Mouse (Mus musculus): ENCODE measurements around the gene Reln. TPM values are rescaled to one million over a fixed set of nuclear protein-coding genes. Genes with fewer than 3 reads are reported as not detected.

Gene Reln
- under 1 TPM; 0.18 to 0.75 TPM for total RNA-seq (2023)

DNA sequence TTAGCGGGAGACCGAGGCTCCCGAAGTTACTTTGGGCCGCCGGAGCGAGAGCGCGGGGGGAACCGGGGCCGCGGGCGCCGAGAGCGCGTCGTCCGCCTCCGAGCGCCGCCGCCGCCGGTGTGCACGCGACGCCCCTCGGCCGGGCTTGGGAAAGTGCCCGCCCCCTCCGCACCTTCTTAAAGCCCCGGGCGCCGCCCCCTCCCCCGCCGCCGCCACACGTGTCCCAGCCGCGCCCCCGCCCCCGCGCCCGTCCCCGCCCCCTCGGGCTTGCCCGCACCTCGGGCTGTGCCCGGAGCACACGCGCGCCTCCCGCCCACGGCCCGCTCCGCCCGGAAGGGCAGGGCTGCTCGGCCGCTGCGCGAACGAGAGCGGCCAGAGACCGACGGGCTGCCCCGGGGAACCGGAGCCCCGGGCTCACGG lies at the start of gene Reln:
TSS of gene Reln (minus strand) at position 147 of the 420 bp plus-strand sequence.

DNA sequence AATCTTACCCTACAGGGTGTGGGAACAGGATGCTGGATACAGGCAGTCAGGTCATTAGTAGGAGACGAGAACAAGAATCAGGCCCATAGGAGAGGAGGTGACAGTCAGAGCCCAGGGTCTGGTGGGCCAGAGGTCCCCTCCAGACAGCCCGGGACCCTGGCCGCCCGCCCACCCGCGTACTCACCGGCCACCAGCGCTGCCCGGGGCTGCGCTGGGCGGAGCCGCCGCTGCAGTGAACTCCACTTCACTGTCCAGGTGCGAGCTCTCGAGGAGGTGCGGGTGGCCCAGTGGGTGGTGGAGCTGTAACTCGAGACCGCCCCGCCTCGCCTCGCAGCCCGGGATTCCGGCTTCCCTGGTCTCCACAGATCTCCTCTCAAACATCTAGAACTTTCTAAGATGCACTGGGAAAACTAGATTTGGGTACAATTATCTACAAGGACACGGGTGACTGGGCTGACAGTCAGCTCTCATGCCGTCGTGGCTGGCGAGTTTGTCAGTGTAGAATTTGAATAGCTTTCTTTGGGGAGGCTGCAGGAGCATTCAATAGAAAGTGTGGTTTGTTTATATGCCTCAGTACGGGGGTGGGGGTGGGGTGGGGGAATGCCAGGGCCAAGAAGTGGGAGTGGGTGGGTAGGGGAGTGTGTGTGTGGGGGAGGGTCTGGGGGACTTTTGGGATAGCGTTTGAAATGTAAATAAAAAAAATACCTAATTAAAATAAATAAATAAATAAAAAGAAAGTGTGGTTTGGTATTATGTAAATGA lies 479.0 kb downstream of the Reln start, which contains the start of gene Slc26a5:
TSS of gene Slc26a5 (minus strand) at position 259 of the 762 bp plus-strand sequence.

Other genes starting within 250 kb of the Reln start
- gene Orc5, start 205.7 kb upstream of the Reln start, total RNA-seq (2023), result 10 to 100 TPM; 10.8 to 12.8 TPM